Mouse (Mus musculus) telencephalon, adult 2 months (tissue): Measurements from ENCODE around the gene Eif3l.
A peak's percentile ranks its signal among the peaks of the same experiment; 100 is the strongest.

ENCODE experiments used
- DNase-seq: peaks from one replicate; pipeline ENCODE4 v3.0.0-alpha.2; 2011; ENCODE audit warnings: low read depth, low spot score

The Eif3l gene

GRCm38 (mm10) chr15:79123751-79124150, 48.8 kb downstream of the Eif3l start:
- DNase-seq: no peak

GRCm38 (mm10) chr15:79124331-79124875, 49.4 kb downstream of the Eif3l start:
- DNase-seq: no peak

GRCm38 (mm10) chr15:79126217-79126932, 51.4 kb downstream of the Eif3l start:
- DNase-seq: no peak

GRCm38 (mm10) chr15:79127101-79127500, 52.1 kb downstream of the Eif3l start:
- no peak for DNase-seq

GRCm38 (mm10) chr15:79128208-79128607, 53.2 kb downstream of the Eif3l start:
- no peak for DNase-seq

GRCm38 (mm10) chr15:79129311-79129710, 54.3 kb downstream of the Eif3l start:
- DNase-seq: no peak

- DNase-seq: no peak
These were observed 55.8 kb downstream of the Eif3l start for GRCm38 (mm10) chr15:79130782-79131181.

GRCm38 (mm10) chr15:79131442-79131841, 56.5 kb downstream of the Eif3l start:
- no peak for DNase-seq

GRCm38 (mm10) chr15:79133191-79133661, 58.2 kb downstream of the Eif3l start:
- DNase-seq: no peak

GRCm38 (mm10) chr15:79134496-79135270, 59.7 kb downstream of the Eif3l start:
- DNase-seq: no peak

- DNase-seq: no peak
These were observed 60.4 kb downstream of the Eif3l start for GRCm38 (mm10) chr15:79135332-79135731.

GRCm38 (mm10) chr15:79135783-79136575, 61.0 kb downstream of the Eif3l start:
- DNase-seq: no peak

- no peak for DNase-seq
These were observed 64.7 kb downstream of the Eif3l start for GRCm38 (mm10) chr15:79139640-79140039.

- peak; percentile 80 for DNase-seq
These were observed 66.0 kb downstream of the Eif3l start, which contains the start of the genes Polr2f and 1700088E04Rik for GRCm38 (mm10) chr15:79140866-79141565. TSS of gene Polr2f (plus strand) at chr15:79141009. TSS of gene 1700088E04Rik (minus strand) at chr15:79141253.

- no peak for DNase-seq
These were observed 66.6 kb downstream of the Eif3l start for GRCm38 (mm10) chr15:79141566-79141917.

- no peak for DNase-seq
These were observed 68.3 kb downstream of the Eif3l start for GRCm38 (mm10) chr15:79143316-79143715.
